Mouse (Mus musculus): ENCODE data around the gene Gm6904.

- TF ChIP-seq CTCF (IDR thresholded peaks at IDR 0.05; ENCODE audit: low read depth) (no peak), EP300 (IDR thresholded peaks at IDR 0.05; ENCODE audit: low read depth) (no peak)
Measured at GRCm38 (mm10) chr14:59209816-59210215, 50.2 kb downstream of the Gm6904 start.

Data from heart, postnatal 0 days (tissue).